Comparison of ENCODE assay signal across 8 mouse cellular contexts in the genomic region with DNA sequence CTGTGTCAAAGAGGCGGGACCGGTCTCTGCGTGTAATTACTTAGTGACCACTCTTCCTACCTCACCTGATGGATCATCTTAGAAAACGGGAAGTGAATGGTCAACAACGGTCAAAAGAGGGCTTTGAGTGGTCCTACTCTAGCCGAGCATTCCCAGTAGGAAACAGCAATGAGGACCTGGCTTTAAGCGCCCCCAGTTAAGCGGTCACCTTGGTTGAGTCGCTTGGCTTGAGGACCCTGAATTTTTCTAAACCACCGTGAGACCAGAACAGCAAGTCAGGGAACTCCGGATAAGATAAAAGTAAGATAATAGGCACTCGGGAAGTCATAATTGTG. TPM values are rescaled to one million over a fixed set of nuclear protein-coding genes. Genes with fewer than 3 reads are reported as not detected.
DNase-seq lines count a peak whose midpoint lies in the region; ATAC-seq and TF ChIP-seq lines count a peak whose summit lies in the region.

No protein-coding gene starts in this region.

- intact Hi-C loops in left cerebral cortex, postnatal 14 days (cut with DNase I), result no loop called here

- no peak for TF ChIP-seq CTCF in kidney, postnatal 0 days (IDR thresholded peaks at IDR 0.05; ENCODE audit: low read depth)
- no peak for TF ChIP-seq CTCF in midbrain, postnatal 0 days (IDR thresholded peaks at IDR 0.05)

- 4% methylated on average over 12 of the region's 12 CpGs for WGBS in kidney, postnatal 0 days
- WGBS in embryonic facial prominence, embryonic 12.5 days, result 5% methylated on average over 12 of the region's 12 CpGs
- WGBS in midbrain, postnatal 0 days, result 2% methylated on average over 12 of the region's 12 CpGs

- H3K4me1 ChIP-seq in kidney, postnatal 0 days (replicated peaks; ENCODE audit: insufficient read depth, low read length), result no peaks in the 10 kb centered on the region
- peaks cover 5% of the 10 kb centered on the region; the same call in 1 of the 2 replicates for H3K4me1 ChIP-seq in embryonic facial prominence, embryonic 12.5 days
- no peaks in the 10 kb centered on the region for H3K4me1 ChIP-seq in midbrain, postnatal 0 days (ENCODE audit: insufficient read depth, low read length)

- DNase-seq in kidney, postnatal 0 days (ENCODE audit: low spot score), result no peak
- no peak for DNase-seq in kidney, postnatal 36 days
- DNase-seq in midbrain, postnatal 0 days (ENCODE audit: low spot score), result no peak
- DNase-seq in left cerebral cortex, postnatal 14 days (ENCODE audit: low spot score in 2 of 2), result no peak
- DNase-seq in thymus, postnatal 4 days, result no peak
- no peak for DNase-seq in right cerebral cortex, postnatal 10 days (ENCODE audit: low spot score in 2 of 2)

- H3K9me3 ChIP-seq in kidney, postnatal 0 days (replicated peaks; ENCODE audit: low read length), result no peaks in the 10 kb centered on the region
- no peaks in the 10 kb centered on the region for H3K9me3 ChIP-seq in embryonic facial prominence, embryonic 12.5 days
- no peaks in the 10 kb centered on the region for H3K9me3 ChIP-seq in midbrain, postnatal 0 days (ENCODE audit: low read length)

- H3K4me3 ChIP-seq in kidney, postnatal 0 days (replicated peaks; ENCODE audit: low read depth, low read length), result peak overlapping the region; percentile 92
- H3K4me3 ChIP-seq in embryonic facial prominence, embryonic 12.5 days, result peak overlapping the region; percentile 73
- peak overlapping the region; percentile 82 for H3K4me3 ChIP-seq in midbrain, postnatal 0 days (ENCODE audit: low read depth, low read length)

- no peak for ATAC-seq in kidney, postnatal 0 days (replicated peaks; ENCODE audit: low FRiP score, low read depth)
- ATAC-seq in embryonic facial prominence, embryonic 12.5 days (ENCODE audit: insufficient number of reproducible peaks, insufficient read depth, low FRiP score, low TSS enrichment), result peak; percentile 48
- peak; percentile 3 for ATAC-seq in inflammation-experienced regulatory T-cells, adult 6 months
- no peak; the same call in 1 of the 2 replicates for ATAC-seq in midbrain, postnatal 0 days (ENCODE audit: low FRiP score)

- no peak overlapping the region for H3K27ac ChIP-seq in kidney, postnatal 0 days
- H3K27ac ChIP-seq in embryonic facial prominence, embryonic 12.5 days, result peak overlapping the region; percentile 17; the same call in 1 of the 2 replicates
- H3K27ac ChIP-seq in midbrain, postnatal 0 days (ENCODE audit: low read depth, low read length), result peak overlapping the region; percentile 95; the same call in 1 of the 2 replicates

- H3K36me3 ChIP-seq in kidney, postnatal 0 days (ENCODE audit: insufficient read depth, low read length), result no peaks in the 10 kb centered on the region
- H3K36me3 ChIP-seq in embryonic facial prominence, embryonic 12.5 days, result no peaks in the 10 kb centered on the region
- H3K36me3 ChIP-seq in midbrain, postnatal 0 days (ENCODE audit: insufficient read depth, low read length), result no peaks in the 10 kb centered on the region; the same call in 1 of the 2 replicates

- peak overlapping the region; percentile 73 for H3K4me2 ChIP-seq in kidney, postnatal 0 days (ENCODE audit: low read length)
- peak overlapping the region; percentile 60 for H3K4me2 ChIP-seq in embryonic facial prominence, embryonic 12.5 days (replicated peaks)
- H3K4me2 ChIP-seq in midbrain, postnatal 0 days (ENCODE audit: low read depth, low read length, poor library complexity, severe bottlenecking), result peak overlapping the region; percentile 67

- H3K9ac ChIP-seq in kidney, postnatal 0 days (ENCODE audit: low read depth, low read length), result peak overlapping the region; percentile 95
- H3K9ac ChIP-seq in embryonic facial prominence, embryonic 12.5 days, result peak overlapping the region; percentile 93
- peak overlapping the region; percentile 93 for H3K9ac ChIP-seq in midbrain, postnatal 0 days (replicated peaks; ENCODE audit: low read length, poor library complexity, severe bottlenecking)

- H3K27me3 ChIP-seq in kidney, postnatal 0 days (ENCODE audit: insufficient read depth, low read length), result no peaks in the 10 kb centered on the region
- no peaks in the 10 kb centered on the region for H3K27me3 ChIP-seq in embryonic facial prominence, embryonic 12.5 days
- H3K27me3 ChIP-seq in midbrain, postnatal 0 days (ENCODE audit: insufficient read depth, low read length), result no peaks in the 10 kb centered on the region

RNA-seq across cellular contexts. Expression of gene Galc, which starts 0.2 kb away (rescaled TPM):
- 18.8 and 20.2 TPM in 2 replicates for polyA plus RNA-seq in kidney, postnatal 0 days (2015; fragmentation: Nextera tagmentation; extraction: Ambion mirVana)
- 10.2 and 10.3 TPM in 2 replicates for polyA plus RNA-seq in embryonic facial prominence, embryonic 12.5 days (2016; fragmentation: Nextera tagmentation; extraction: Ambion mirVana)
- polyA plus RNA-seq in inflammation-experienced regulatory T-cells, adult 6 months (2017; shearing (Covaris generic)), result 1 to 10 TPM; 2.1 to 3.3 (median 2.5) TPM
- total RNA-seq in midbrain, postnatal 0 days (2014; rRNA removed), result 11.1 and 18.1 TPM in 2 replicates
- polyA plus RNA-seq in midbrain, postnatal 0 days (2015; fragmentation: Nextera tagmentation; extraction: Ambion mirVana), result 10.7 and 11.7 TPM in 2 replicates
- 10 to 100 TPM; 19.0 to 20.1 TPM for total RNA-seq in left cerebral cortex, postnatal 14 days (2021)

RNA-seq across cellular contexts. Expression of gene Gpr65, which starts 8.9 kb away (rescaled TPM):
- 2.0 TPM in 2 replicates for polyA plus RNA-seq in kidney, postnatal 0 days (2015; fragmentation: Nextera tagmentation; extraction: Ambion mirVana)
- polyA plus RNA-seq in embryonic facial prominence, embryonic 12.5 days (2016; fragmentation: Nextera tagmentation; extraction: Ambion mirVana), result 0.74 TPM in 2 replicates
- 10 to 100 TPM; 54.3 to 60.4 (median 55.9) TPM for polyA plus RNA-seq in inflammation-experienced regulatory T-cells, adult 6 months (2017; shearing (Covaris generic))
- total RNA-seq in midbrain, postnatal 0 days (2014; rRNA removed), result 0.66 and 1.3 TPM in 2 replicates
- polyA plus RNA-seq in midbrain, postnatal 0 days (2015; fragmentation: Nextera tagmentation; extraction: Ambion mirVana), result 0.16 and 0.28 TPM in 2 replicates
- total RNA-seq in left cerebral cortex, postnatal 14 days (2021), result not detected

Comparison
In these comparisons a context has a peak if more than half of its experiments do, and no peak if none do; other contexts are left out.
1. ATAC-seq: peak in embryonic facial prominence, embryonic 12.5 days (single experiment) and inflammation-experienced regulatory T-cells, adult 6 months (single experiment); none in kidney, postnatal 0 days (single experiment) and midbrain, postnatal 0 days (single experiment).
2. RNA of gene Gpr65, which starts 8.9 kb away (polyA plus RNA-seq): 54.3 to 60.4 TPM in inflammation-experienced regulatory T-cells, adult 6 months; 2.0 TPM in kidney, postnatal 0 days, 0.74 TPM in embryonic facial prominence, embryonic 12.5 days and 0.16 to 0.28 TPM in midbrain, postnatal 0 days; every median in the first group is over 10 times any median in the second.
3. Peak in every context shown above with its lines, with median percentiles within 50 percentile points of each other: H3K4me2 ChIP-seq, H3K4me3 ChIP-seq and H3K9ac ChIP-seq.